Mouse (Mus musculus) midbrain, embryonic 13.5 days (tissue): ENCODE measurements around the gene Esam. TPM values are rescaled to one million over a fixed set of nuclear protein-coding genes. Genes with fewer than 3 reads are reported as not detected.

Source experiments
- ATAC-seq: fragments of 200-750 bp; cut with Nextera tagmentation; 2 replicates; pipeline ENCODE4 v1.8.0; 2017; ENCODE audit warnings: mild to moderate bottlenecking, moderate TSS enrichment, moderate library complexity
- H3K27ac ChIP-seq: fragments of 300-500 bp; sonication (generic); 2 replicates; pipeline ENCODE4 v1.5.1; 2015; ENCODE audit warnings: inconsistent platforms, mild to moderate bottlenecking, moderate library complexity
- H3K27me3 ChIP-seq: fragments of 300-500 bp; sonication (generic); 2 replicates; pipeline ENCODE4 v1.6.1; 2015; ENCODE audit warnings: mild to moderate bottlenecking, inconsistent platforms
- H3K36me3 ChIP-seq: fragments of 300-500 bp; sonication (generic); 2 replicates; pipeline ENCODE4 v1.6.1; 2015; ENCODE audit warnings: mild to moderate bottlenecking, inconsistent platforms
- H3K4me1 ChIP-seq: fragments of 300-500 bp; sonication (generic); replicated peaks from 2 replicates; pipeline ENCODE4 v1.6.1; 2015; ENCODE audit warnings: inconsistent platforms
- H3K4me2 ChIP-seq: fragments of 300-500 bp; sonication (generic); replicated peaks from 2 replicates; pipeline ENCODE4 v1.6.1; 2015; ENCODE audit warnings: moderate library complexity, mild to moderate bottlenecking, inconsistent platforms
- H3K4me3 ChIP-seq: fragments of 300-500 bp; sonication (generic); replicated peaks from 2 replicates; pipeline ENCODE4 v1.5.1; 2015; ENCODE audit warnings: mild to moderate bottlenecking, inconsistent platforms
- H3K9ac ChIP-seq: fragments of 300-500 bp; sonication (generic); replicated peaks from 2 replicates; pipeline ENCODE4 v1.6.1; 2015; ENCODE audit warnings: mild to moderate bottlenecking, inconsistent platforms
- H3K9me3 ChIP-seq: fragments of 300-500 bp; sonication (generic); 2 replicates; pipeline ENCODE4 v1.6.1; 2016; ENCODE audit warnings: mild to moderate bottlenecking, inconsistent platforms
- WGBS: fragments of 180-500 bp; shearing (Covaris S2); methylation state at CpG from one replicate; pipeline ENCODE4 v1.1.7; 2015; 5-methylcytosine and 5-hydroxymethylcytosine counted together
- polyA plus RNA-seq: library from polyadenylated mRNA; unstranded; fragments of >200 nt; fragmentation: Nextera tagmentation; extraction: Ambion mirVana; gene quantifications from 2 replicates; pipeline ENCODE4 v1.2.1, GENCODE M21; 2015

The Esam gene
- polyA plus RNA-seq, 1 experiment from 2014 or later = 34.5 TPM

DNA sequence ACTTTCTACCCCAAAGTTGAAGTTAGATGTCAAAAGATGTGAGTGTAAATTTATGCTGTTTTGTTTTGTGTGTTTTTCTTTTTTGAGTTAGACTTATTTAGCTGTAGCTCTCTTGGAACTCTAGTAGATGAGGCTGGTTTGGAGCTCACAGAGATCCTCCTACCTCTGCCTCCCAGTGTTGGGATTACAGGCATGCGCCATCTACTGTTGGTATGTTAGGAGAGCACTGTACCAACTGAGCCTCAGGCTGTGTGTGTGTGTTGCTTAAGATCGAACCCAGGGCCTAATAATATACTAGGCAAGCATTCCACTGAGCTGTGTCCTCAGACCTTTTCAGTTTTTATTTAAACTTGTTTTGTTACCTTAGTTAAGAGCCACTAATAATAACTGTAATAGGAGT lies 15.8 kb upstream of the Esam start:
- no peak overlapping the region for H3K4me3 ChIP-seq
- no peak overlapping the region for H3K4me2 ChIP-seq
- ATAC-seq = no peak
- 94% methylated on average over 2 of the region's 2 CpGs for WGBS
- H3K27me3 ChIP-seq = no peaks in the 10 kb centered on the region
- H3K27ac ChIP-seq = no peak overlapping the region
- H3K36me3 ChIP-seq = no peaks in the 10 kb centered on the region
- H3K9ac ChIP-seq = no peak overlapping the region
- no peaks in the 10 kb centered on the region for H3K9me3 ChIP-seq
- H3K4me1 ChIP-seq = 0 out of 2 replicates have a peak, but pooled peaks cover 2% of the 10 kb centered on the region

DNA sequence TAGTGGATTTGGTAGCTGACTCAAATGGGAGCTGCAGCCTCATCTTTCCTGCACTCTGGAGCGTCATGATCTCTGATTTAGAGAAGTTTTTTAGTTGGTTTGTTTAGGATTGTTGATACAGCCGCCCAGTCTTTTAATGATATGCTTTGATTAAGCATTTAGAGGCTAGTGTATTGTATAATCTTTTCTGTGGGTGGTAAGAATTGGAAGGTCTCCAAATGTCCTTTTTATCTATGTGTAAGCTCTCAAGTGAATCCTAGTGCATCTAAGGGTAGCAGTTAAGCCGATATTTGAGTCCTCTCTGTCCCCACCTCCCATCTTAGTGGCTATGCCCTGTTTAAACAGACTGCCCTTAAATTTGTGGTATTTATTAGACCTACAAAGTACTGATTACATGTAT lies 13.4 kb upstream of the Esam start:
- H3K4me1 ChIP-seq = 0 out of 2 replicates have a peak, but pooled peaks cover 2% of the 10 kb centered on the region
- 79% methylated on average over 3 of the region's 3 CpGs for WGBS
- no peak overlapping the region for H3K4me2 ChIP-seq
- no peaks in the 10 kb centered on the region for H3K27me3 ChIP-seq
- no peaks in the 10 kb centered on the region for H3K9me3 ChIP-seq
- H3K9ac ChIP-seq = no peak overlapping the region
- H3K27ac ChIP-seq = no peak overlapping the region
- H3K36me3 ChIP-seq = peaks cover 8% of the 10 kb centered on the region
- no peak for ATAC-seq
- no peak overlapping the region for H3K4me3 ChIP-seq

DNA sequence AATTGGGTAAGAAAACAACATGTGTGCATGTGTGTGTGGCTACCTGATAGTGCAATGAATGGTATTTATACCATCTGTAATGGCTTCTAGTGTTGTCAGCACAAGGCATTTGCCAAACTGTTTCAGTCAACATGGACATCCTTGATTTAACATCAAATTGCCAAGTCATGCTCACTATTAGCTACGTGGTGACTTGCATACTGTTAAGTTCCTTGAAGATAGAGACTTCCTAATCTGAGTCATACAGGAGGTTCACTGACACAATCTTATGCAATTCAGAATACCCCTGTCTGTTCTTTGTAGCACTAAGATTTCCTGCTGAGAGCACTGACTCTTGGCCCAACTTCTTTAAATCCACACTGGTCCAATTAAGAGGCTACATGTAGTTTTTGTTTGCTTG lies 10.4 kb upstream of the Esam start:
- WGBS = 74% methylated on average over 1 of the region's 1 CpGs
- Histone ChIP-seq H3K27me3 (no peaks in the 10 kb centered on the region), H3K36me3 (peaks cover 31% of the 10 kb centered on the region), H3K4me2 (no peak overlapping the region), H3K9me3 (no peaks in the 10 kb centered on the region), H3K4me1 (0 out of 2 replicates have a peak, but pooled peaks cover 2% of the 10 kb centered on the region), H3K9ac (no peak overlapping the region), H3K27ac (no peak overlapping the region), H3K4me3 (no peak overlapping the region)
- ATAC-seq = no peak

DNA sequence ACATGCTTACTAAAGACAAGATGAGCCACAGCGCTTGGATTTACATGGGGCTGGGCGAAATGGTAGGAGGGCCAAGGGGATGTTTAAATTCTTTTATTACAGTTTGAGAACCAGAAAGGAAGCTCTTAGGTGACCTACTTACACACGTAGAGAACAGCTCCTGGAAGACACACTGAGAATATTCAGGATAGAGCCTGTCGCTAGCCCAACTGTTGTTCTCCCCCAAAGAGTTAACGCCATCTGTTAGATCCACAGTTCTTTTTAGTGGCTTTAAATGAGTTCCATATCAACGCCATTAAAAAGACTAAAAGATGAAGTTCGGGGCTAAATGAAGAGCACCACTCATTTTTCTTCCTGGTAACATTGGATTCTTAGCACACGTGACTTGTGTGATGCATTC lies 8.9 kb upstream of the Esam start:
- no peaks in the 10 kb centered on the region for H3K9me3 ChIP-seq
- no peak overlapping the region for H3K27ac ChIP-seq
- H3K36me3 ChIP-seq = peaks cover 41% of the 10 kb centered on the region
- no peaks in the 10 kb centered on the region for H3K27me3 ChIP-seq
- 0 out of 2 replicates have a peak, but pooled peaks cover 2% of the 10 kb centered on the region for H3K4me1 ChIP-seq
- no peak overlapping the region for H3K4me2 ChIP-seq
- ATAC-seq = no peak
- no peak overlapping the region for H3K9ac ChIP-seq
- WGBS = 95% methylated on average over 8 of the region's 8 CpGs
- H3K4me3 ChIP-seq = no peak overlapping the region

DNA sequence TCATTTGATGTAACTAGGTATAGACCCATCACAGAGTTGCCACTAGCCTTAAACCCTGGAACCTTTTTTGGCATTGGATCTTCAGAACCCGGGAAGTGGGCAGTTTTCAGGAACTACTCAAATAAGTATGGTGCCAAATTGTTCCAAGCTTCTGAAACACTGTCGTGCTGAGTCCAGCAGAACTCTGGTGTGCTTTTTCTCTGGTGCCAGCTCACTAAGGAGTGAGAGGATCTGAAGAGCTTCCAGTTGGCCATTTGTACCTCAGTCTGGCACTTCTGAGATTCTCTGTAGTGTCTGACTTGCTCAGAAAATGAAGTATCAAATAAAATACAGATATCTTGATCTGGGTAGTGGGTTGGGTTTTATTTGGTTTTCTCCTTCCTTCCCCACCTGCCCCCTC lies 7.9 kb upstream of the Esam start:
- Histone ChIP-seq H3K4me3 (no peak overlapping the region), H3K27ac (no peak overlapping the region), H3K36me3 (peaks cover 48% of the 10 kb centered on the region), H3K9ac (no peak overlapping the region), H3K9me3 (no peaks in the 10 kb centered on the region), H3K27me3 (no peaks in the 10 kb centered on the region), H3K4me1 (0 out of 2 replicates have a peak, but pooled peaks cover 2% of the 10 kb centered on the region), H3K4me2 (no peak overlapping the region)
- WGBS = 93% methylated on average over 2 of the region's 2 CpGs
- no peak for ATAC-seq

DNA sequence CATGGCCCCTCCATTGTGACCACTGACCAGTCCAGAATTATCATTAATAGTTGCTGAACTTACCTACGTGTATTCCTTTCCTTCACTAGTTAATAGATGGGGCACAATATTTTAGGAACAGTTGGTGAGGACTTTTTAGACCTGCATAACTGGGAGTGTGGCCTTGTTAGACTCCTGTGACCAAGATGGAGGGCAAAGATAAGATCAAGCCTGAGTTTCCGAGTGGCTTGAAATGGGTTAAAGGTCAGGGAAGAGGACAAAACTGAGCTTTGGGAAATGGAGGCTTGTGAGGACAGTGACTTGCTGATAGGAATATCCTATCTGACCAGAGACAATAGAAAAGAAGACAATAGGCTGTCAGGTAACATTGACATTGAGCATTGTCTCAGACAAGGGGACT lies 2.4 kb upstream of the Esam start:
- Histone ChIP-seq H3K4me2 (no peak overlapping the region), H3K27ac (no peak overlapping the region), H3K36me3 (peaks cover 36% of the 10 kb centered on the region), H3K9me3 (no peaks in the 10 kb centered on the region), H3K27me3 (peaks cover 54% of the 10 kb centered on the region), H3K9ac (no peak overlapping the region), H3K4me1 (peaks cover 26% of the 10 kb centered on the region), H3K4me3 (no peak overlapping the region)
- WGBS = 87% methylated on average over 2 of the region's 2 CpGs
- ATAC-seq = no peak

DNA sequence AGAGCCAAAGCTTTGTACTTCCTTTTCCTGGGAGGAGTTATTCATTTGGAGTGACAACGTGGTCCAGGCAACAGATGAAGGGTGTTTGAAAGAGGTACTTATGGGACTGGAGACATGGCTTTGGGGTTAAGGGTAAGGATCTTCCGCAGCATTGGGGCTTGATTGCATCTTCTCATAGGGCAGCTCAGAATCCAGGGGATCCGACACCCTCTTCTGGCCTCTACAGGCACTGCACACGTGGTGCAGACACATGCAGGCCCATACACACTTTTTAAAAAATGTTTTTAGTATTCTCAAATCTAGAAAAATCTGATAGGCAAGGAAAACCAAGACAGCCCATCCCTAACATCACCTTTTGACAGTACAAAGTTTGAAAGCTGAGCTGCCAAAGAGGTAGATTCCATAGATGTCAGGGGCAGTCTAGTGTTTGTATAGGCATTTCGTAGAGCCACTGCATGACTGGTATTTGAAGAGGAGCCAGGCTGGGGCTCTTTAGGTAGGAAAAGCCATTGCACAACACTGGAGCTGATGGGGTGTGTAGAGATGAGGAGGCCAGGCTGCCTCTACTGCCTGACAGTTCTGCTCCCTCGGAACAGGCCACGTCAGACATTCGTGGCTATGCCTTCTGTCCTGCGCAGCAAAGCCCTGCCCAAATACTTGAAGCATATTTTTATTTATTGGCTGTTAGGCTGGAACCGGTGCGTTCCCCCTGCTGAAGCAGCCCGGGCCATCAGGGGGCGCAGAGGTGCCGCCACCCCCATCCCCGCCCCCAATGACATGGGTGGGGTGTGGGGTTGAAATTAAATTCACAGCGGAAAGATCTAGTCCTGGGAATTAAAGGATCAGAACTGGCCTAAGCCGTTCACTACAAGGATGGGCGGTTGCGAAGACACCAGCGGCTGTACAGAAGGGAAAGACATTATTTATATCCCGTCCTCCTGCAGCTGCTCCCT lies 1.2 kb upstream of the Esam start:
- peaks cover 66% of the 10 kb centered on the region for H3K27me3 ChIP-seq
- H3K4me1 ChIP-seq = peaks cover 36% of the 10 kb centered on the region
- H3K9ac ChIP-seq = no peak overlapping the region
- H3K36me3 ChIP-seq = peaks cover 28% of the 10 kb centered on the region
- no peaks in the 10 kb centered on the region for H3K9me3 ChIP-seq
- ATAC-seq = peak; percentile 21; the same call in 1 of the 2 replicates
- 21% methylated on average over 21 of the region's 21 CpGs for WGBS
- H3K27ac ChIP-seq = no peak overlapping the region
- H3K4me2 ChIP-seq = no peak overlapping the region; the same call in 1 of the 2 replicates
- H3K4me3 ChIP-seq = no peak overlapping the region

DNA sequence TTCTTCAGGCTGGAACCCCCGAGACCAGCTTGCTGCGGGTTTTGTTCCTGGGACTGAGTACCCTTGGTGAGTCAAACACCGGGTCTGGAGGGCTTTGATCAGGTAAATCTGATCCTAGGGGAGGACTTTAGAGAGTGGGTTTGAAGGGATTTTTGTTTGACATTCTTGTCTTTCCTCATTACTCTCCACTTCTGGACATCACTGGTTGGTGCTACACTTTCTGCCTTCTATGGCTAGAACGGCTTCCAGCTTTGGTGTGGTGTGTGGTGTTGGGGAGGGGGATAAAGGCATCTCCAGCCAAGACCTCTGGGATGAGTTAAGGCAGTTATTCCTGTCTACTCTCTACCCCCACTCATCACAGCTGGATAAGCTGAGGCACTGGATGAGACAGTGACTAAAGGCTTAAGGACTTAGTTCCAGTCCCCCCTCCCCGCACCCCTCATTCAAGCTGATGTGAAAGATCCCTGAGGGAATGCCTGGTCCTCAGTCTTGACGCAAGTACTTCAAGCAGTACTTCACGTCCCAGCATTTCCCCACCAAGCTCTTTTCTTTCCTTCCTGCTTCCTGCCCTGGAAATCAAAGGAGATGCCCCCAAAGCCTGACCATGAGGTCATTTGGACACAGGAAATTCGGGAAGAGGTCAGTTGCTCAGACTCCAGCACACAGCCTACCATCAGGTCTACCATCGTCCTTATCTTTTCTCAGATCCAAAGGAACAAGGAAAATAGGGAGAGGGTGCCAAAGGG lies 520 bp downstream of the Esam start:
- no peak for ATAC-seq
- H3K27ac ChIP-seq = no peak overlapping the region
- H3K9ac ChIP-seq = no peak overlapping the region; the same call in 1 of the 2 replicates
- WGBS = 19% methylated on average over 9 of the region's 9 CpGs
- H3K4me1 ChIP-seq = peaks cover 36% of the 10 kb centered on the region
- H3K4me2 ChIP-seq = peak overlapping the region; percentile 21; the same call in 1 of the 2 replicates
- H3K27me3 ChIP-seq = peaks cover 81% of the 10 kb centered on the region
- no peaks in the 10 kb centered on the region for H3K9me3 ChIP-seq
- H3K36me3 ChIP-seq = peaks cover 15% of the 10 kb centered on the region
- H3K4me3 ChIP-seq = 0 out of 2 replicates have a peak overlapping the region, but pooled peaks have one; percentile 6

DNA sequence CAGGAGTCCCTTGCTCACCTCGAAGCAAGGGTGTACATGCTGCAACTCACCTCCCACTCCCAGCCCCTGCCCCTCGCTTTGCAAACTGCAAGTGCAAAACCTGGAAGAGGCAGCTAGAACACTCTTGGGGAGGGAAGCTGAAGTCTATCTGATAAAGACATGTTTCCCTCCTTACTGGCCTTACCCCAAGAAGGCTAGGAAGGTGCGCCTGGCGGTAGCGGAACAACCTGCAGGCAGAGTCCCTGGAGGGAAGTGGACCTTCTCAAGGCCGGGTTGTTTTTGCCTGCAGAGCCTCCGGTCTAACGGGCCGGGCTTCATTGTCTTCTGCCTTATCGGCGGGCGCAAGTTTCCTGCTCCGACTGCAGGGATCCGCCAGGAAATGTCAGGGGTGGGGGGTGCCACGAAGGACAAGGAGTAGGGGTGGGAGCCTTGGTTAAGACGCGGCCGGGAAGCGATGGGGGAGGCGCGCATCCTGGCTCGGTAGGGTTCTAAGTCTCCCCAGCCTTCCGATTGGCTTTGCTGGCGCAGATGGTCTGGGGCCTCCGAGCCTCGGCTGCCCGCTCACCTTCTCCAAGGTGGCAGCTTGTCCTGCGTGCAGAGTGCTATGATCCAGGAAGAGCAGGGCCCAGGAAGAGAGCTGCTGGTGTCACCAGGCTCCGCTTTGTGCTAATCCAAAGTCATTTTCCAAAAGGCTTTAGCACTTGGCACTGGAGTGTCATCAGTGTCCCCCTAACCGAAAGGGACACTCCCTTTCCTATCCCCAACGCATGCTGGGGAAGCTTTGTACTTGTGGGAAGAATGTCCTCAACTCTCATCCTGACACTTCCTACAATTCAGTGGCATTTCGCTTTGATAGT lies 2.4 kb downstream of the Esam start:
- Histone ChIP-seq H3K4me3 (peak overlapping the region; percentile 38), H3K4me1 (peaks cover 36% of the 10 kb centered on the region), H3K9me3 (no peaks in the 10 kb centered on the region), H3K9ac (peak overlapping the region; percentile 55), H3K36me3 (peaks cover 4% of the 10 kb centered on the region), H3K4me2 (peak overlapping the region; percentile 65), H3K27ac (0 out of 2 replicates have a peak overlapping the region, but pooled peaks have one; percentile 11), H3K27me3 (peaks cover 79% of the 10 kb centered on the region)
- peak; percentile 65 for ATAC-seq
- 1% methylated on average over 32 of the region's 32 CpGs for WGBS

DNA sequence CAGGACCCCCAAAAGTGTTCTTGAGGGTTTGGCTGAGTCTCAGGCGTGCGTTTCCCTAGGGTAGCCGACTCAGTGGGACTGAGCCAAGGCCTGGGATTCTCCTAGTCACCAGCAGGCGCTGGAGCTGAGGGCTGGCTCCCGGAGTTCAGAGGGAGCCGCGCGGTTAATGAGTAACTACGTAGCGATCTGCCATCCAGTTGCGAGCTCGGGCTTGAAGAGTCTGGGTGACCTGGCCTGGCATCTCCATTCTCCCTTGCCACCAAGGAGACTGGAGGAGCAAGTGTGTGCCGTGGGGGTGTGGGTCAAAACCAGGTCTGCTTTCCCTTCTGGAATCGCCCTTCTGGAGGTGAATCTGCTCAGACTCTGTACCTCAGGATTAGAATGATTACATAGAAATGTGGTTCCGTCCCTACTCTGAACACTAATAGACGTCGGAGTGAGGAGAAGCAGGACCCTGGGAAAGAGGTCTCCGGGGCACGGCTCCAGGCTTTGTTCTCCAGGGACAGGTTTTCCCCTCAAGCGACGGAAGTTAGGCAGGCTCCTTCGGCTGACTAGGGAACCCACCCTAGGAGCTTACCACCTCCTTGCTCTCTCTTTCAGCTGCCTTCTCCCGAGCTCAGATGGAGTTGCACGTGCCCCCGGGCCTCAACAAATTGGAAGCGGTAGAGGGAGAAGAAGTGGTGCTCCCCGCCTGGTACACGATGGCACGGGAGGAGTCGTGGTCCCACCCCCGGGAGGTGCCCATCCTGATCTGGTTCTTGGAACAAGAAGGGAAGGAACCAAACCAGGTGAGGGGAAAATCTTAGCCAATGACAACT lies 3.2 kb downstream of the Esam start:
- H3K27ac ChIP-seq = 0 out of 2 replicates have a peak overlapping the region, but pooled peaks have one; percentile 11
- H3K27me3 ChIP-seq = peaks cover 71% of the 10 kb centered on the region
- peak overlapping the region; percentile 38 for H3K4me3 ChIP-seq
- peaks cover 36% of the 10 kb centered on the region for H3K4me1 ChIP-seq
- H3K9me3 ChIP-seq = no peaks in the 10 kb centered on the region
- H3K4me2 ChIP-seq = peak overlapping the region; percentile 65
- peak; percentile 61 for ATAC-seq
- H3K9ac ChIP-seq = peak overlapping the region; percentile 48
- no peaks in the 10 kb centered on the region for H3K36me3 ChIP-seq
- WGBS = 1% methylated on average over 31 of the region's 31 CpGs

DNA sequence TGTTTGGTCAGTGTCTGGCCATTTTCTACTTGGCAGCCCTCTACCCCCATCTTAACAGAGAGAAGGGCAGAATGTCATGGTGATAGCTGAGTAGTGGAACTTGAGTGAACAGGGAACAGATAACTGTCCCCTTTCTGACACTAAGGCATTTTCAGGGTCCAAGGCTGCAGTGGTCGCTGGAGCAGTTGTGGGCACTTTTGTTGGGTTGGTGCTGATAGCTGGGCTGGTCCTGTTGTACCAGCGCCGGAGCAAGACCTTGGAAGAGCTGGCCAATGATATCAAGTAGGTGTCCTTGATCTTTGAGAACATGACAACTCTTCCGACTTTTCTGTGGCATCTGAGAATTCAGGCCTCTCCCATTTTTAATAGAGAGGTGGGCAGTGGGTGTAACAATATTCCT lies 9.0 kb downstream of the Esam start:
- Histone ChIP-seq H3K9me3 (no peaks in the 10 kb centered on the region), H3K4me1 (no peaks in the 10 kb centered on the region), H3K4me2 (no peak overlapping the region), H3K4me3 (no peak overlapping the region), H3K27me3 (peaks cover 32% of the 10 kb centered on the region), H3K27ac (no peak overlapping the region), H3K9ac (no peak overlapping the region), H3K36me3 (no peaks in the 10 kb centered on the region)
- 86% methylated on average over 4 of the region's 4 CpGs for whole genome bisulfite sequencing
- no peak for ATAC-seq
